Mouse (Mus musculus) B cell, adult 2 months (primary cell): ENCODE data around the gene Aire.
A peak's percentile ranks its signal among the peaks of the same experiment; 100 is the strongest.
"Not testable (repeated sequence)": the region's sequence is repeated elsewhere in the genome, so short reads cannot be mapped to it uniquely, and the experiment has no call there.

ENCODE experiments used
- DNase-seq, 2 experiments: peaks; one replicate each; pipeline ENCODE4 v3.0.0; 2022

Aire gene

DNA sequence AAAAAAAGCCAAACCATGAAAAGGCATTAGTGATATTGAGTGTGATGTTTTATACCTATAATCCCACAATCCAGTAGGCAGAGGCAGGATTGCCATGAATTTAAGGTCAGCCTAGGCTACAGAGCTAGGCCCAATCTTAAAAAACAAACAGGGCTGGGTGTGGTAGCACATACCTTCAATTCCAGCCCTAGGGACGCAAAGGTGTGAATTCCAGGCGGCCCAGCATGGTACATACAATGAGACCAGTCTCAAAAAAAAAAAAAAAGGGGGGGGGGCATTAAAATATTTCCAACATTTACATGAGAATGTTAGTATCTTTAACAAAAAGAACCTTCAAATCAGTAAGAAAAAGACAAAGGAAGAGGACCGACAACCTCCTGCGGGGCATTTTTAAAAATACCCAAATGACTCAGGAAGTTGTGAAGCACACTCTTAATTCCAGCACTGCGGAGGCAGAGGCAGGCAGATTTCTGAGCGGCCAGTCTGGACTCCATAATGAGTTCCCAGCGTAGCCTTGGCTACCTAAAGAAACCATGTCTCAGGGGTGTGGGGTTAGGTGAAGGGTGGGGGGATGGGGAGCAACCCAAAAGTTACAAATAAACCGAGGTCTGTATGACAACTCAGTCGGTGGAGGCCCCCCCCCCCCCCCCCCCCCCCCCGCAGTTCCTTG, 4.8 kb upstream of the Aire start:
- DNase-seq = no peak

DNA sequence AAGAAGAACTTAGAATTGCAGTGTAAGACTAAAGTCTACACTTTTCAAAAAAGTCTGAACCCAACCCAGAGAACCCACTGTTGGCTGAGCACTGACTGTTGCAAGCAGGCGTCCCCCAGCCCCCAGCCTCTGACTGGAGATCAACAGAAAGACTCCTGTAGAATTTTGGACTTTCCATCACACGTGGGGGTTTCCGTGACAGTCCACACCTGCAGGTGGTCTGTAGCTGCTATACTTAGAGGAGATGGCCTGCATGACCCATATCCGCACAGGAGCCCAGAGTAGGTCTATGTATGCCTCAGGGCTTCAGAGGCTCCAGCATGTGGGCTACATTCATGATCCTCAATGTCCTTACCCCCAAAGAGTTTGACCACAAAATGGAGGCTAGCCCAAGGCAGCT, 3.0 kb upstream of the Aire start:
- no peak for DNase-seq

DNA sequence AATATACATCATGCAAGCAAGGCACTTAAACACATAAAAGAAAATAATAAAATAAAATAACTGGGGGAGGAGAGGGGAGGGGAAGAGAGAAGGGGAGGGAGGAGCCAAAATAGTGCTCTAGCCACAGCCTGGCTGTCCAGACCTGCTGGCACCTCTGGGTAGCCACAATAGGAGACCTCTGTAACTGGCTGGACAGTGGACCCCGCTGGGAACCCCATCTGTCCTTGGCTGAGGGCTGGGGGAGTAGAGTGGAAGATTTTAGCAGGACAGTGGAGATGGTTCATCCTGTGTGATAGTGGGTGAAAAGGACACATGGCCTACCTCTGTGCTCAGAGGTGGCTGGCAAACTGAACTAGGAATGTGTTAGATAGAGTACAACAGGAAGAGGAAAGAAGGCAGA, 1.1 kb upstream of the Aire start:
- no peak for DNase-seq

DNA sequence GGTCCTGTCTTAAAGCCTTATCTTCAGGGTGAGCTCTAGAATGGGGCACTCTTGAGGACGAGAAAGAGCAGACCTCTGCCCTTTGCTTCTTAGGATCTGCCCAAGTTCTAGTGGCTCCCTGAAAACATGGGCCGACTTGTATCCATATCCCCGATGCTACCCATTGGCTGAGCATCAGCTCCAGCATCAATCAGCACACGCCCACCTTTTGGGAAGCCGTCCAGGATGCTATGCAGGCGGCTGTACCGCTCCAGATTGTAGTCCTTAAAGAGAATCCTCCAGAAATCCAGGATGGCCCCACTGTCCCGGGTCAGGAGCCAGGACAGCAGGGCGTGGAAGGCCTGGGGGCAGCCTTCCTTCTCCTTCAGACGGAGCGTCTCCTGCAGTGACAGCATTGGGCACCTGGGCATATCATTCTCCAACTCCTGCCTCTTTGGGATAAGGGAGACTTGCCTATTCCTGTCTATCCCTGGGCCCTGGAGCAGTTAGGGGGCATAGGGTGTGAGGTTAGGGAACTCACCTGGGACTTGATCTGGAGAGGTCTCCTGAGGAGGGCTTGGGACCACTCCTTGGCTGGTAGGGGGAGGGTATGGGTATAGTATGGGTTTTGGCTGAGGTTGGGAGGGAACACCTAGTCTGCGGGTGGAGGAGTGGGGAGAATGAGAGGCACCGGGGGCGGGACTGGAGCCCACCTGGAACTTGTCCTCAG, 559 bp downstream of the Aire start:
- no peak for DNase-seq

DNA sequence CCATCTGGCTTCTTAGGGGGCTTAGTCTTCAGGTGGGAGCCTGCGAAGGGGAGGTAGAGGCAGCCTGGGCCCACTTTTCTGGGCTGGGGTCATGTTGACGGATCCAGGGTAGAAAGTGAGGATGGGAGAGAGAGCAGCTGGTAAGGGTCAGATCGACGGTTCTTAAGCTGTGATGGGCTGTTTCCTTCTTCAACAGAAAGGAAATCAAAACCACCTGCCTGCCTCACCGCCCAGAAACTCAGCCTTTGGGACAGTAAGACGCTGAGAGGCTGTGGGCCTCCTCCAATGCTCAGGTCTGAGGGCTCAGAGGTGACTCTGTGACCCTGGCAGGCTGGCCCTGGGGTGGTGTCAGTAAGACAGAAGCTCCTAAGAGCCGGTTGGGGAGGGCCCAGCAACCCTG, 1.3 kb downstream of the Aire start:
- DNase-seq = no peak

DNA sequence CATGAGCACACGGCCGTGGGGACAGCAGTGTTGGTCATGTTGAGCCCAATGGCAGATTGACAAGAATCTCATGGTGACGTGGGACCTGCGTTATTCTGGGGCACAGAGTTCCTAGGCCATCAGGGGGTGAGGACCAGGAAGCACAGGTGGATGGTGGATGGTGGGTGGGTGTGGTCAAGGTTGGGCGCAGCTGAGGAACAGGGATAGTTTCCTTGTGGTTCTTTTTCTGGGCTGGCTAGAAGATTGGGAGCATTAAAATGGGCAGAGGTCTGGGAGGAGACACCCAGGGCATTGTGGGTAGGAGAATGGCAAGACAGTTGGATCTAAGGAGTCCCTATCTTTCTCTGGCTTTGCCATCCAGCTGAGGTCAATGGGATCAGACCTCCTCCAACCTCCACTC, 1.8 kb downstream of the Aire start, which contains the start of gene Dnmt3l:
Gene Dnmt3l, plus strand, starts transcription at position 301 of the 400 bp plus-strand sequence.
- no peak for DNase-seq

DNA sequence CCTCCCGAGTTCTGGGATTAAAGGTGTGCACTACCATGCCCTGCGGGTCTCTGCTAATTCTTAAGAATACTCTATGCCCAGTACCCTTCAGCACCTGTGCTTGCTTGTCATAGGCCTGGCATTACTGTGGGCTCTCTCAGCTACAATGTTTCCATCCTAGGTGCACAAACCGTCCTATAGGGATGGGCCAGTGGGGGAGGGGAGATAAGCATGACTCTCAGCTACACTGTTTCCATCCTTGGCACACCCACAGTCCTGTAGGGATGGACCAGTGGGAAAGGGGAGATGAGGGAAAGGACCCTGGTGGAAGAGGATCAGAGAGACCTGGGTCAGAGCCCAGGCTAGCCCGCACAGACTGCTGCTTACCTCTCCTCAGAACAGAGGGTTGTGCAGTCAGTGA, 6.3 kb downstream of the Aire start:
- DNase-seq = no peak

DNA sequence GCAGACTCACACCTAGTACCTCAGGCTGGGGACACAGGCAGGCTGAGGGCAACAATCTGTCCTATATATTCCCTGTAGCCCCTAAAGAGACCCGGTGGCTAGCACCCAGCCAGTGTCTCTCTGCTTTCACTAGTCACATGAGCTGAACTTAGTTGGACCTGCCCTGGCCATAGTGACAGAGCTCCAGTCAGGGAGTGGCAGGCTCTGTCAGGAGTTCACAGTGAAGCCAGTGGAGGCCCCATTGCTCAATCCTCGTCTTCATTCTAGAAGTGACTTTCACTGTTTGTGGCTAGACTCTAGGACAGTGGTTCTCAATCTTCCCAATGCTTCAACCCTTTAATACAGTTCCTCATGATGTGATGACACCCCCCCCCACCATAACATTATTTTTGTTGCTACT, 11.4 kb downstream of the Aire start:
- no peak for DNase-seq

DNA sequence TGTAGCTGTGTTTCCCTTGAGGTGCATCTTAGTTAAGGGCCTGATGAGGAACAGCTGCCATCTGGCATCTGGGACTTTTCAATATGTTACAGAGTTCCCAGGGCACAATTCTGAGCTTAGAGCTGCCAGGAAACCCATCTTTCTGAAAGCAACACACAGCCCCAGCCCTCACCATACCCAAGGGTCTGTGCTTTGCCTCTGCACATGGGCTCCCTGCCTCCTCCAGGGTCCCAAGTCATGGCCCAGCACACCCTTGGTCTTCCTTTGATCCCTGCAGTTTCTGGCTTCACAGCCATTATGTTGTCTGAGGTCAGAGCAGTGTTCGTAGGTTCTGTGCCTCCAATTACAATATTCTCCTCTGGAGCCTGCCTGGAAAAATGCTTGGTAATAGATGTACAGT, 14.3 kb downstream of the Aire start:
- no peak for DNase-seq

DNA sequence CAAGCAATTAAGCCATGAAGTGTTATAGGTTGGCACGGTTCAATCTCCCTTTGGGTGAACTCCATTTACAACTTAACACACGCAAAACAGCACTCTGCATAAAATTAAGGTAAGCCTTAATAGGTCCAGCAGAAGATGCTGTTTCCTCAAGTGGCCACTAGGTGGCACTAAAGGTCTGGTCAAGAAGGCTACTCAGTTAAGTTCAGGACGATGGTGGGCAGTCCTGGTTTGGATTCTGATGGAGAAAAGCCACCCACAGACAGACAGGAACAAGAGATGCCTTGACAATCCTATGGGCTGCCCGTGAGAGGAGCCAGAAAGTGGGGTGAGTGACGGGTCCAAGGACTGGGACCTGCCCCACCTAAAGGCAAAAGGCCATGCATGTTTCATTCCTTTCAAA, 15.3 kb downstream of the Aire start:
- peak; percentile 81 for DNase-seq

DNA sequence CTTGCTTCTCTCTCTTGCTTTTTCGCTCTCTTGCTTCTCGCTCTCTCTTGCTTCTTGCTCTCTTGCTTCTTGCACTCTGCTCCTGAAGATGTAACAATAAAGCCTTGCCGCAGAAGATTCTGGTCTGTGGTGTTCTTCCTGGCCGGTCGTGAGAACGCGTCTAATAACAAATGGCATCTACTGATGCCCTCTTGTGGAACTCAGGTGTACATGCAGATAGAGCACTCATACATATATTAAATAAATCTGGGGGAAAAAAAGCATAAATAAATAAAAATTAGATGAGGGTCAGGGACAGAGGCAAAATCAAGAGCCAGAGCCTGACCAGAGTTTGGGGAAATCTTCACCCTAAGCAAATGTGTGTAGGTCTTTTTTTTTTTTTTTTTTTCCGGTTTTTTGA, 18.0 kb downstream of the Aire start:
- not testable (repeated sequence) for DNase-seq

DNA sequence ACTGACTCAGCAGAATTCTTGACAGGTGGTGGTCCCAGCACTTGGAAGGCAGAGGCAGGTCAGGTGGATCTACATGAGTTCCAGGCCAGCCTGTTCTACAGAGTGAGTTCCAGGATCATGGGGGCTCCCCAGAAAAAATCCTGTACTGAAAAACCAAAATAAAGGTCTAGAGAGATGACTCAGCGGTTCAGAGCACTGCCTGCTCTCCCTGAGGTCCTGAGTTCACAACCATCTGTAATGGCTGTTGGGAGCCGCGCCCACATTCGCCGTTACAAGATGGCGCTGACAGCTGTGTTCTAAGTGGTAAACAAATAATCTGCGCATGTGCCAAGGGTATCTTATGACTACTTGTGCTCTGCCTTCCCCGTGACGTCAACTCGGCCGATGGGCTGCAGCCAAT, 23.4 kb downstream of the Aire start:
- not testable (repeated sequence) for DNase-seq

DNA sequence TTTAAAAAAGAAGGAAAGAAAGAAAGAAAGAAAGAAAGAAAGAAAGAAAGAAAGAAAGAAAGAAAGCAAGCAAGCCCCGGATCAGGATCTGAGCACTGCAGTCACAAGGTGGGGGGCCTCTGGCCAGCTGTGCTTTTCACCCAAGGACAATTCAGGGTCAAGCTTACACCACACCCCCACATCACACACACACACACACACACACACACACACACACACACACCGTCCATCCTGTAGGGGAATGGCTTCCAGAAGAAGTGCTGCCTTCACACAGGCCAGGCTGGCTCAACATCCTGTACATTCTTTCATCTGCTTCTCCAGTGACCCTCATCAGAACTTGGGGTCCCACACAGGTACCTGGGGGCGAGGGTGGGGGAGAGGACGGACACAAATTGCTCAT, 24.1 kb downstream of the Aire start:
- DNase-seq = no peak

DNA sequence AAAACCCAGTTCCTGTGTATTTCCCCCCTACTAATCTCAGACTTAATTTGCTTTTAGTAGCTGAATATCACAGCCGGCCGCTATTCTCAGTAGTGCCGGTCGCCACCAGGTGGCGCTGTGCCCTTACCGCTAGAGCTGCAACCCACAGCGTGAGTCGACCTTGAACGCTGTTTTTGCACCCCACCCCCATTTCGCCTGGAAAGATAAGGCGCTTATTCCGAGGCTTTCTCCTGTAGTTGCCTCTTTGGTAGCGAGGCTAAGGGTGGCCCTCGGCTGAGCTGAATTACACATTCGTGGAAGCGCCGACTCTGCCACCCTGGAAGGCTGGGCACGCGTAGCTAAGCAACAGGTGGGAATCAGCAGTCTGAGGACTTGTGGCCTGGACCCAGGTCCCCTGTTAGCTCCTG, 24.6 kb downstream of the Aire start:
- DNase-seq = peak; percentile 87

DNA sequence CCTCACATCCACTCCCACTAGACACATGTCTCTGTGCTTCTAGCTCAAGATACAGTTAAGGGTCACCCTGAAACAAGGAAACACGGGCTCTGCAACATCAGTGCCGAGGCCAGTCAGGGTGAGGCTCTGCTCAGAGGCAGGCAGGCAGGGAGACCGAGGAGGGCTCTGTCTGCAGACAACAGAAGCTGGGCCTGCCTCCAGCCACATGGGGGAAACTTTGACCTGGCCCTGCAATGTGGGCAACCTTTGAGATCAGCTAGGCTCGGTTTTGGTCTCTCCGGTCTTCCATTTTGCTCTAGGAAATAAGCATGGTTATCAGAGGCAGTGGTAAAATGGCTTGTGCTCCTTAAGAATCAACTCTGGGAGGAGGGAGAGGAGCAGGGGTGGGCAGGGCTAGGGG, 27.0 kb downstream of the Aire start:
- DNase-seq = no peak

DNA sequence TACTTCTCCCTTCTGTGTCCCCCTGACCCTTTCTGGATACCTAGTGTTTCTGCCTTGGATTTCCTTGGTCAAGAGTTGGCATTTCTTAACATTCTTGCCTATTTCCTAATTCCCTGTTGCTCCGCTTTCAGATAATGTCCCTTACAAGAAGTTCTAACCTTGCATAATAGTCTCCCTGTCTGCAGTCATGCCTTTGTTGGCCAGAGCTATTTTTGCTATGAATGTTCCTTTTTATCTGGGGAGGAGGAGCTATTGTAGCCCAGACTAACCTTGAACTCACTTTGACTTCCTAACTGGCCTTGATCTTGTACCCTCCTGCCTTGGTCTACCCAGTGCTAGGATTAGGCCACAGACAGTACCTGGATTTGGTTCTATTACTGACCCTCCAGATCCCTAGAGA, 27.9 kb downstream of the Aire start:
- no peak for DNase-seq

DNA sequence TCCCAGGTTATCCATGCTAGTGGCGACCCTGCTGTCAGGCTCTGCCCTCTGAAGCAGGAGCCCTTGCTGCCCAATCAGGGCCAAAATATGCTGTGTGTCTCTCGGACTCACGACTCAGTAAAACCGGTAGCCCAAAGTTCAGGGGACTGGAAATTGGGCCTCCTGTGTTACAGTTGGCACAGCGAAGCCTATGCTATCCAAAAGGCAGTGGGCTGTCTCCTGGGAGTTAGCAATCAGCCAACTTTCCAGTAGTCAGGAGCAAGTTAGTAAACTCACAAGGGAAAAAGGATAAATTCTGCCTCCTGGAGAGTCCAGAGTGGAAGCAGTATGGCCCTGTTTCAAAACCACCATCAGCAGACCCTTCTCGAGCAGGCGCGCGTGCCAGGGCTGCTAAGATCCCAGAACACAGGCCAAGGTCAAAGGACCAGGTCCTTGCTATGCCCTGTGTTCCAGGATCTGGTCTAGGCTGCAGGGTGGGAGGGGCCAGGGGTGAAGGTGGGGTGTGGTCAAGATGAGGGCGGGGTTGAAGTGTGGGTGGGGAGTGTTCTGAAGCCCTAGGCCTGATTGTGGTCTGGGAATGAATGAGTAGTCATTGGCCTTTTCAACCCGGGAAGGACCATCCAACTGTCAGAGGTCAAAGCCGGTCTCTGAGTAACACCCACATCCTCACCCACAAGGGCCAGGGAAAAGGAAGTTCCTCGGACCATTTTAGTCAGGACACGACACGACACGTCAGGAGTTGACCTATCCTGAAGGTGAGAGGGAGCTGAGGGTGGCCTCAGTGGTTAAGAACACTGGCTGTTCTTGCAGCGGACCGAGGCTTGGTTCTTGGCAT, 30.5 kb downstream of the Aire start:
- no peak for DNase-seq

DNA sequence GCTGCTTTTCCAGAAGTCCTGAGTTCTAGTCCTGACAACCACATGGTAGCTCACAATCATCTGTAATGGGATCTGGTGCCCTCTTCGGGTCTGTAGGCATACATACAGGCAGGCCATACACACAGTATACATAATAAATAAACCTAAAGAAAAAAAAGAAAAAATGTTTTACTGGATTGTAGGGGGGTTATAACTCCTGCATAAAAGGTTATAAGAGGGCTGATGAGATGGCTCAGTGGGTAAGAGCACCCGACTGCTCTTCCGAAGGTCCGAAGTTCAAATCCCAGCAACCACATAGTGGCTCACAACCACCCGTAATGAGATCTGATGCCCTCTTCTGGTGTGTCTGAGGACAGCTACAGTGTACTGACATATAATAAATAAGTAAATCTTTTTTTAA, 32.3 kb downstream of the Aire start:
- DNase-seq = not testable (repeated sequence)

DNA sequence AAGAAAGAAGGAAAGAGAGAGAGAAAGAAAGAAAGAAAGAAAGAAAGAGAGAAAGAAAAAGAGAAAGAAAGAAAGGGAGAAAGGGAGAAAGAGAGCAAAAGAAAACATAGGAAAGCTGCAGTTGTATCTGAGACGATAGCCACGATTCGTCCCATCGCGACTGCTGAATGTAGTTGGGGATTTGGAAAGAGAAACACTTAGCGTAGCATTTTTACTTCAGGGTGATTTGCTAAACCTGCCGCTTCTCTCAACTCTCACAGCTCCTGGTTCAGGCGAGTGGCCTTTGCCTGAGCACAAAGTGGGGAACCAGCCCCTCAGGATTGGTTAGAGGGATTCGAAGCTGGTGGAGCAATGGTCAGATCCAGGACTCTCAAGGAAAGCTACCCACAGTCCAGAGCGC, 33.1 kb downstream of the Aire start:
- DNase-seq = peak in 1 of 2 experiments; percentile 21

DNA sequence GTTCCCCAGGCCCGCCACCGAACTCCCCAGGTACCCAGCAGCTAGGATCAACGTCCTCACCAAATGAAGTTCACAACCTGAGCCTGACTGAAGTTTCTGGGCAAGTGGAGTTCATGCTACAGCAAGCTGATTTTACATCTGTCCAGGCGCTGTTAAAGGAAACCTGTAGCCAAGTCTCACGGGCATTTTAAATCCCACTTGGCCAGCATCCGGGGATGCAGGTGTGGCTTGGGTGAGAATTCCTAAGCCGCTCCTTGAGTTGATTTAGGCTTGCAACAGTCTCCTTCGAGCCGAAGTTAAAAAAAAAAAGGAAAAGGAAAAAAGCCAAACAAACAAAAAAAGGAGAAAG, 33.5 kb downstream of the Aire start, which contains the start of gene Pfkl:
Gene Pfkl, minus strand, starts transcription at position 139 of the 349 bp plus-strand sequence.
- DNase-seq = no peak

DNA sequence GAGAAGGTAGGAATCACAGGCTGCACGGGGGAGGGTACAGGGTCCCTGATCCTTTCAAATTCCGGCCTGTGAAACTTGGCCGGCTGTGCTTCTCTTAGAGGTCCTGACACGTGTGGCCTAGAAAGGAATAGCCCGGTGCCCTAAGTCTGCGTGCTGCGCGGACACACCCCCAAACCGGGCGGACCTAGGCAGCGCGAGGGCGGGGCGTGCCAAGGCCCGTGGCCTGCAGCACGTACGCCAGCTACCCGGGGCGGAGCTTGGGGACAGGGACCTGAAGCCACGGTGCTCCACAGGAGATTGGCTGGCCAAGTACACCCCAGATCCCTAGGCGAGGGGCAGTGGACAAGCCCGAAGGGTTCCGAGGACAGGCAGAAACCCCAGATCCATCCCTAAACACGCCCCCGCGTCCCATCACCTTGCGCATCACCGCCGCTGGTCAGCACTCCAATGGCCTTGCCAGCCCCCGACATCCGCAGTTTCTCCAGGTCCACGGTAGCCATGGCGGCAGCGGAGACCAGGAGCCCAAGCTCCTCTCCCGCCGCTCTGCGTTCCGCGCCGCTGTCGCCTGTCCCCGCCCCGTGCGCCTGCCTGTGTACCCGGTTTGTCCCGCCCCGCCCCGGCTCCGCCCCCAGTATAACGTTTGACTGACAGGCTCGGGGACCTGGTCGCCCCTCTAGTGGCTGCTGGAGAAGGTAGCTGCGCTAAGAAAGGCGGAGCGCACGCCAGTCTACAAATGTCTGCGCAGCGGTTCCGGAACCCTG, 34.0 kb downstream of the Aire start:
- DNase-seq = peak; percentile 98 to 99

DNA sequence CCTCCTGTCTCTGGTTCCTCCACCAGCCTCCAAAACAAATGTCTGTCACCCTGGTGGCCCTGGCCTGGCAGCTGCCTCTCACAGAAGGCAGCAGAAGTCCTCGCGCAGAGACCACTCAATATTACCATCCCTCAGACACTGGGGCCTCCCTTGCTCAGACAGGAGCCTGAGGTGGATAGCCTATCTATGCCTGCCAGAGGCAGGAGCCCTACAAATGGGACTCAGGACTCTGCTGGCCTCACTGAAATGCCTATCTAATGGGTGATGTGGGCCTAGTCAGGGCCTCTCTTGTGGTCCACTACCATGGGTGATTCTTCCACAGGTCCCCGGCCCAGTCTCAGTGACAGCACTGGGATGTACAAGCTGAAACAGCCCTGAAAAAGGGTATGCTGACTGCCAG, 35.2 kb downstream of the Aire start:
- DNase-seq = no peak

DNA sequence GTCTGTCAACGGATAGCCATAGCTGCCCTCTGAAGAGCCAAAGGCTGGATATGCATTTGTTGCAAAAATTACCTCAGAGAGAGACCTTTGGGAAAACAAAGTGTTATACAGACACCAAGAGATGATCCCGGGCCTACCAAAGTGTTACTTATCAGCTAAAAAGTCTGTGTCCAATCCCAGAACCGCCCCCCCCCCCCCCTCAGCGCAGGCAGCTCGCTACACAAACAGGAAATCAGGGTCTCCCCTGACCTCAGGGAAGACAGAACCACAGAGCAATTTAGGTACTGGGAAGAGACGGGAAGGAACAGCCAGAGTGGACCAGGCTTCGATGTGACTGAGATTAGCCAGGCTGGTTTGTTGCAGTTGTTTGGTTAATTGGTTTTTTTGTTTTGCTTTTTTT, 36.2 kb downstream of the Aire start:
- no peak for DNase-seq
